Mouse (Mus musculus) liver, postnatal 0 days (tissue): Measurements from ENCODE around the gene Itpr1. TPM values are rescaled to one million over a fixed set of nuclear protein-coding genes. Genes with fewer than 3 reads are reported as not detected.

Source experiments
- ATAC-seq: fragments of 200-750 bp; cut with Nextera tagmentation; 2 replicates; pipeline ENCODE4 v1.8.0; 2017; ENCODE audit warnings: mild to moderate bottlenecking, moderate library complexity
- DNase-seq: peaks from one replicate; pipeline ENCODE4 v3.0.0-alpha.2; 2016
- H3K27ac ChIP-seq: fragments of 300-500 bp; sonication (generic); 2 replicates; pipeline ENCODE4 v1.5.1; 2014; ENCODE audit warnings: antibody characterized with exemption, moderate library complexity, mild to moderate bottlenecking, low read depth
- H3K27me3 ChIP-seq: fragments of 300-500 bp; sonication (generic); 2 replicates; pipeline ENCODE4 v1.6.1; 2014; ENCODE audit warnings: low read length, control low read depth, mixed read lengths; ENCODE audit not compliant: insufficient read depth
- H3K36me3 ChIP-seq: fragments of 300-500 bp; sonication (generic); replicated peaks from 2 replicates; pipeline ENCODE4 v1.6.1; 2014; ENCODE audit warnings: mild to moderate bottlenecking, control low read depth, low read length, moderate library complexity, mixed read lengths; ENCODE audit not compliant: insufficient read depth
- H3K4me1 ChIP-seq: fragments of 300-500 bp; sonication (generic); 2 replicates; pipeline ENCODE4 v1.6.1; 2014; ENCODE audit warnings: antibody characterized with exemption, mild to moderate bottlenecking, control low read depth; ENCODE audit not compliant: insufficient read depth
- H3K4me2 ChIP-seq: fragments of 300-500 bp; sonication (generic); 2 replicates; pipeline ENCODE4 v1.6.1; 2014; ENCODE audit warnings: low read depth, mild to moderate bottlenecking, low read length, moderate library complexity, mixed read lengths
- H3K4me3 ChIP-seq: fragments of 300-500 bp; sonication (generic); 2 replicates; pipeline ENCODE4 v1.5.1; 2014; ENCODE audit warnings: low read depth, low read length
- H3K9ac ChIP-seq: fragments of 300-500 bp; sonication (generic); replicated peaks from 2 replicates; pipeline ENCODE4 v1.6.1; 2014; ENCODE audit warnings: mild to moderate bottlenecking, moderate library complexity
- H3K9me3 ChIP-seq: fragments of 300-500 bp; sonication (generic); 2 replicates; pipeline ENCODE4 v1.6.1; 2016; ENCODE audit warnings: mild to moderate bottlenecking, control low read depth, low read length, mixed read lengths
- CTCF ChIP-seq: sonication (generic); IDR thresholded peaks from 2 replicates; pipeline ENCODE4 v1.5.1; 2016; ENCODE audit warnings: antibody characterized with exemption, low read depth
- EP300 ChIP-seq: IDR thresholded peaks from 2 replicates; pipeline ENCODE4 v1.6.1; 2016; ENCODE audit warnings: antibody characterized with exemption, low read depth, mild to moderate bottlenecking
- WGBS: fragments of 180-500 bp; shearing (Covaris S2); extraction: QIAGEN DNeasy Blood & Tissue Kit; methylation state at CpG from one replicate; pipeline ENCODE4 v1.1.7; 2014; ENCODE audit not compliant: insufficient replicate concordance; 5-methylcytosine and 5-hydroxymethylcytosine counted together
- polyA plus RNA-seq: library from polyadenylated mRNA; unstranded; fragments of >200 nt; fragmentation: Nextera tagmentation; extraction: Ambion mirVana; gene quantifications from 2 replicates; pipeline ENCODE4 v1.2.1, GENCODE M21; 2015

The Itpr1 gene
- polyA plus RNA-seq, 1 experiment from 2014 or later: 2.9 TPM

- Histone ChIP-seq H3K4me1 (no peaks in the 10 kb centered on the region), H3K36me3 (peaks cover 12% of the 10 kb centered on the region), H3K9ac (no peak overlapping the region), H3K4me2 (no peak overlapping the region), H3K9me3 (no peaks in the 10 kb centered on the region), H3K27me3 (no peaks in the 10 kb centered on the region), H3K27ac (no peak overlapping the region), H3K4me3 (no peak overlapping the region)
- no peak for DNase-seq
- TF ChIP-seq EP300 (no peak), CTCF (no peak)
- ATAC-seq: no peak
- WGBS: 79% methylated on average over 7 of the region's 7 CpGs
These were observed 158.5 kb downstream of the Itpr1 start for GRCm38 (mm10) chr6:108371347-108371893.

GRCm38 (mm10) chr6:108374019-108374418, 161.1 kb downstream of the Itpr1 start:
- Histone ChIP-seq H3K4me1 (no peaks in the 10 kb centered on the region), H3K4me3 (no peak overlapping the region), H3K9me3 (no peaks in the 10 kb centered on the region), H3K4me2 (no peak overlapping the region), H3K27me3 (no peaks in the 10 kb centered on the region), H3K36me3 (peaks cover 16% of the 10 kb centered on the region), H3K27ac (no peak overlapping the region), H3K9ac (no peak overlapping the region)
- TF ChIP-seq EP300: no peak
- no peak; the same call in 1 of the 2 replicates for TF ChIP-seq CTCF
- no peak for ATAC-seq
- DNase-seq: no peak
- WGBS: 74% methylated on average over 7 of the region's 7 CpGs

GRCm38 (mm10) chr6:108379041-108379440, 166.1 kb downstream of the Itpr1 start:
- no peak overlapping the region for H3K4me3 ChIP-seq
- no peaks in the 10 kb centered on the region for H3K27me3 ChIP-seq
- no peaks in the 10 kb centered on the region for H3K4me1 ChIP-seq
- H3K9me3 ChIP-seq: no peaks in the 10 kb centered on the region
- peaks cover 28% of the 10 kb centered on the region for H3K36me3 ChIP-seq
- ATAC-seq (no peak), DNase-seq (no peak)
- H3K27ac ChIP-seq: no peak overlapping the region
- H3K9ac ChIP-seq: no peak overlapping the region
- WGBS: 67% methylated on average over 3 of the region's 3 CpGs
- no peak overlapping the region for H3K4me2 ChIP-seq
- TF ChIP-seq EP300 (no peak), CTCF (no peak)

GRCm38 (mm10) chr6:108380209-108380608, 167.3 kb downstream of the Itpr1 start:
- no peak for ATAC-seq
- H3K9me3 ChIP-seq: no peaks in the 10 kb centered on the region
- no peak overlapping the region for H3K9ac ChIP-seq
- 64% methylated on average over 2 of the region's 2 CpGs for WGBS
- no peaks in the 10 kb centered on the region for H3K4me1 ChIP-seq
- DNase-seq: no peak
- no peak overlapping the region for H3K4me3 ChIP-seq
- no peak overlapping the region for H3K27ac ChIP-seq
- no peak overlapping the region for H3K4me2 ChIP-seq
- TF ChIP-seq EP300 (no peak), CTCF (no peak)
- H3K27me3 ChIP-seq: no peaks in the 10 kb centered on the region
- H3K36me3 ChIP-seq: peaks cover 31% of the 10 kb centered on the region

GRCm38 (mm10) chr6:108390624-108391324, 177.9 kb downstream of the Itpr1 start:
- H3K9me3 ChIP-seq: no peaks in the 10 kb centered on the region
- no peak overlapping the region for H3K9ac ChIP-seq
- no peak overlapping the region for H3K4me2 ChIP-seq
- peaks cover 44% of the 10 kb centered on the region for H3K36me3 ChIP-seq
- no peak overlapping the region for H3K27ac ChIP-seq
- no peak overlapping the region for H3K4me3 ChIP-seq
- DNase-seq (no peak), ATAC-seq (no peak)
- TF ChIP-seq CTCF: no peak
- no peaks in the 10 kb centered on the region for H3K4me1 ChIP-seq
- WGBS: 75% methylated on average over 6 of the region's 6 CpGs
- no peaks in the 10 kb centered on the region for H3K27me3 ChIP-seq

DNA sequence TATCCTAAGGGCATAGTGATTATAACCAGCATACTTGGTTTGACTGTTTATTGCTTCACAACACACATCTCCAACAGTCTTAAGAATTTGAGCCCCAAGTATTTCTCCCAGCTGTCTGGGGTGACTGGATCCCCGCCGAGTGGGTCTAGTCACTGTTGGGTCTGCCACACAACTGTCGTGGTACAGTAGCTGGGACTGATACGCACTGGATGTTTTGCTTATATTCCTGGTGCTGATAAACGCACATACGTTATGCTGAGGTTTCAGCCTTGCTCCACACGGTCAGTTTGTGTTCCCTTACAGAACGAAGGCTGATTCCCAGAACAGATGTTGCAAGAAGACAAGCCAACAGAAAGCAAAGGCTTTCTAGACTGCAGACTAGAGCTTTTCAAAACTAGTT, 180.2 kb downstream of the Itpr1 start:
- H3K36me3 ChIP-seq: peaks cover 39% of the 10 kb centered on the region
- no peak overlapping the region for H3K4me3 ChIP-seq
- no peak for DNase-seq
- no peak overlapping the region for H3K27ac ChIP-seq
- no peaks in the 10 kb centered on the region for H3K27me3 ChIP-seq
- no peaks in the 10 kb centered on the region for H3K4me1 ChIP-seq
- H3K9ac ChIP-seq: no peak overlapping the region
- no peaks in the 10 kb centered on the region for H3K9me3 ChIP-seq
- H3K4me2 ChIP-seq: no peak overlapping the region
- no peak for ATAC-seq
- no peak for TF ChIP-seq CTCF
- TF ChIP-seq EP300: no peak
- 81% methylated on average over 8 of the region's 8 CpGs for WGBS

- TF ChIP-seq CTCF: no peak
- no peak for TF ChIP-seq EP300
- Histone ChIP-seq H3K4me2 (no peak overlapping the region), H3K36me3 (peaks cover 49% of the 10 kb centered on the region), H3K9ac (no peak overlapping the region), H3K9me3 (no peaks in the 10 kb centered on the region), H3K4me1 (no peaks in the 10 kb centered on the region), H3K27me3 (no peaks in the 10 kb centered on the region), H3K27ac (no peak overlapping the region), H3K4me3 (no peak overlapping the region)
- no peak for DNase-seq
- no peak for ATAC-seq
- 87% methylated on average over 3 of the region's 3 CpGs for WGBS
These were observed 185.1 kb downstream of the Itpr1 start for GRCm38 (mm10) chr6:108397956-108398355.
